Mouse (Mus musculus) liver, embryonic 11.5 days (tissue): Measurements from ENCODE around the gene Stpg1. TPM values are rescaled to one million over a fixed set of nuclear protein-coding genes. Genes with fewer than 3 reads are reported as not detected.

Experiments
- ATAC-seq: fragments of 200-750 bp; cut with Nextera tagmentation; replicated peaks from 2 replicates; pipeline ENCODE4 v1.8.0; 2017; ENCODE audit warnings: moderate number of reproducible peaks, mild to moderate bottlenecking, moderate TSS enrichment, moderate library complexity; ENCODE audit not compliant: low FRiP score
- DNase-seq: peaks from one replicate; pipeline ENCODE4 v3.0.0-alpha.2; 2017; ENCODE audit warnings: low spot score
- H3K27ac ChIP-seq: fragments of 300-500 bp; sonication (generic); 2 replicates; pipeline ENCODE4 v1.5.1; 2014; ENCODE audit warnings: mild to moderate bottlenecking, low read depth, low read length, control low read depth
- H3K27me3 ChIP-seq: fragments of 300-500 bp; sonication (generic); replicated peaks from 2 replicates; pipeline ENCODE4 v1.6.1; 2014; ENCODE audit warnings: low read length, mixed read lengths; ENCODE audit not compliant: control insufficient read depth, insufficient read depth
- H3K36me3 ChIP-seq: fragments of 300-500 bp; sonication (generic); 2 replicates; pipeline ENCODE4 v1.6.1; 2014; ENCODE audit warnings: mild to moderate bottlenecking, low read length, moderate library complexity, mixed read lengths; ENCODE audit not compliant: control insufficient read depth, insufficient read depth
- H3K4me1 ChIP-seq: fragments of 300-500 bp; sonication (generic); replicated peaks from 2 replicates; pipeline ENCODE4 v1.6.1; 2014; ENCODE audit warnings: low read length, mixed read lengths; ENCODE audit not compliant: control insufficient read depth, insufficient read depth
- H3K4me2 ChIP-seq: fragments of 300-500 bp; sonication (generic); 2 replicates; pipeline ENCODE4 v1.6.1; 2014; ENCODE audit warnings: mild to moderate bottlenecking, control low read depth, moderate library complexity
- H3K4me3 ChIP-seq: fragments of 300-500 bp; sonication (generic); 2 replicates; pipeline ENCODE4 v1.5.1; 2014; ENCODE audit warnings: low read depth, low read length, control low read depth
- H3K9ac ChIP-seq: fragments of 300-500 bp; sonication (generic); 2 replicates; pipeline ENCODE4 v1.6.1; 2014; ENCODE audit warnings: low read depth, low read length, control low read depth
- H3K9me3 ChIP-seq: fragments of 300-500 bp; sonication (generic); 2 replicates; pipeline ENCODE4 v1.6.1; 2016; ENCODE audit warnings: low read length, inconsistent platforms, mixed read lengths; ENCODE audit not compliant: control insufficient read depth
- WGBS: fragments of 180-500 bp; shearing (Covaris S2); extraction: QIAGEN DNeasy Blood & Tissue Kit; methylation state at CpG from one replicate; pipeline ENCODE4 v1.1.7; 2014; 5-methylcytosine and 5-hydroxymethylcytosine counted together
- polyA plus RNA-seq: library from polyadenylated mRNA; unstranded; fragments of >200 nt; fragmentation: Nextera tagmentation; extraction: Ambion mirVana; gene quantifications from 2 replicates; pipeline ENCODE4 v1.2.1, GENCODE M21; 2014

Gene Stpg1
- polyA plus RNA-seq = 0.15 and 0.47 TPM in 2 replicates

GRCm38 (mm10) chr4:135494521-135495396, at the start of gene Stpg1, which contains the start of gene Nipal3:
Stpg1 (plus strand) TSS chr4:135494790.
Nipal3 (minus strand) TSS chr4:135495038.
- under 1% methylated on average over 53 of the region's 53 CpGs for WGBS
- H3K27ac ChIP-seq = peak within 1 kb of the TSS; percentile 36; the same call in 1 of the 2 replicates

GRCm38 (mm10) chr4:135451360-135452015, 43.1 kb upstream of the Stpg1 start:
- H3K4me1 ChIP-seq = peaks cover 13% of the 10 kb centered on the region
- no peak overlapping the region for H3K4me3 ChIP-seq
- H3K36me3 ChIP-seq = 0 out of 2 replicates have a peak, but pooled peaks cover 2% of the 10 kb centered on the region
- no peak overlapping the region for H3K27ac ChIP-seq
- 57% methylated on average over 18 of the region's 18 CpGs for WGBS
- H3K27me3 ChIP-seq = no peaks in the 10 kb centered on the region
- H3K9ac ChIP-seq = no peak overlapping the region
- ATAC-seq (no peak), DNase-seq (no peak)
- H3K9me3 ChIP-seq = no peaks in the 10 kb centered on the region
- peak overlapping the region; percentile 3; the same call in 1 of the 2 replicates for H3K4me2 ChIP-seq

More at GRCm38 (mm10) chr4:135494521-135495396, at the start of gene Stpg1, which contains the start of gene Nipal3:
- H3K9me3 ChIP-seq = no peaks in the 10 kb centered on the region
- peak; percentile 82 for DNase-seq
- peak within 1 kb of the TSS; percentile 71 for H3K9ac ChIP-seq
- no peaks in the 10 kb centered on the region for H3K36me3 ChIP-seq
- H3K4me1 ChIP-seq = peaks cover 13% of the 10 kb centered on the region
- peak within 1 kb of the TSS; percentile 94 for H3K4me2 ChIP-seq
- ATAC-seq = peak; percentile 98
- peak within 1 kb of the TSS; percentile 81 for H3K4me3 ChIP-seq
- H3K27me3 ChIP-seq = no peaks in the 10 kb centered on the region

GRCm38 (mm10) chr4:135453164-135453563, 41.4 kb upstream of the Stpg1 start:
- H3K27me3 ChIP-seq = no peaks in the 10 kb centered on the region
- H3K4me1 ChIP-seq = peaks cover 13% of the 10 kb centered on the region
- DNase-seq (no peak), ATAC-seq (no peak)
- H3K9me3 ChIP-seq = no peaks in the 10 kb centered on the region
- 64% methylated on average over 6 of the region's 6 CpGs for WGBS
- H3K4me3 ChIP-seq = no peak overlapping the region
- H3K4me2 ChIP-seq = no peak overlapping the region
- 0 out of 2 replicates have a peak, but pooled peaks cover 2% of the 10 kb centered on the region for H3K36me3 ChIP-seq
- H3K27ac ChIP-seq = no peak overlapping the region
- no peak overlapping the region for H3K9ac ChIP-seq

GRCm38 (mm10) chr4:135453572-135453971, 41.0 kb upstream of the Stpg1 start:
- Histone ChIP-seq H3K27me3 (no peaks in the 10 kb centered on the region), H3K27ac (no peak overlapping the region), H3K36me3 (0 out of 2 replicates have a peak, but pooled peaks cover 2% of the 10 kb centered on the region), H3K4me3 (no peak overlapping the region), H3K4me2 (no peak overlapping the region), H3K4me1 (peaks cover 13% of the 10 kb centered on the region), H3K9me3 (no peaks in the 10 kb centered on the region), H3K9ac (0 out of 2 replicates have a peak overlapping the region, but pooled peaks have one; percentile 9)
- WGBS = 79% methylated on average over 12 of the region's 12 CpGs
- DNase-seq = no peak
- no peak for ATAC-seq

GRCm38 (mm10) chr4:135463406-135463805, 31.2 kb upstream of the Stpg1 start:
- Histone ChIP-seq H3K9me3 (no peaks in the 10 kb centered on the region), H3K4me2 (no peak overlapping the region), H3K36me3 (no peaks in the 10 kb centered on the region), H3K4me3 (no peak overlapping the region), H3K27ac (no peak overlapping the region), H3K4me1 (no peaks in the 10 kb centered on the region), H3K27me3 (no peaks in the 10 kb centered on the region), H3K9ac (no peak overlapping the region)
- DNase-seq (no peak), ATAC-seq (no peak)
- 89% methylated on average over 11 of the region's 11 CpGs for WGBS

GRCm38 (mm10) chr4:135477851-135478250, 16.7 kb upstream of the Stpg1 start:
- peaks cover 4% of the 10 kb centered on the region; the same call in 1 of the 2 replicates for H3K4me1 ChIP-seq
- DNase-seq (no peak), ATAC-seq (no peak)
- 81% methylated on average over 10 of the region's 10 CpGs for WGBS
- no peak overlapping the region for H3K27ac ChIP-seq
- H3K9me3 ChIP-seq = no peaks in the 10 kb centered on the region
- no peak overlapping the region for H3K4me2 ChIP-seq
- H3K9ac ChIP-seq = no peak overlapping the region
- no peak overlapping the region for H3K4me3 ChIP-seq
- H3K36me3 ChIP-seq = no peaks in the 10 kb centered on the region
- no peaks in the 10 kb centered on the region for H3K27me3 ChIP-seq

GRCm38 (mm10) chr4:135480370-135480769, 14.2 kb upstream of the Stpg1 start:
- Histone ChIP-seq H3K4me3 (no peak overlapping the region), H3K27me3 (no peaks in the 10 kb centered on the region), H3K4me2 (no peak overlapping the region), H3K36me3 (no peaks in the 10 kb centered on the region), H3K4me1 (peaks cover 9% of the 10 kb centered on the region; the same call in 1 of the 2 replicates), H3K27ac (no peak overlapping the region), H3K9ac (no peak overlapping the region), H3K9me3 (no peaks in the 10 kb centered on the region)
- ATAC-seq (no peak), DNase-seq (no peak)
- WGBS = 70% methylated on average over 9 of the region's 9 CpGs

GRCm38 (mm10) chr4:135485086-135485485, 9.5 kb upstream of the Stpg1 start:
- no peak for DNase-seq
- no peak overlapping the region for H3K4me3 ChIP-seq
- 76% methylated on average over 10 of the region's 10 CpGs for WGBS
- H3K9ac ChIP-seq = no peak overlapping the region
- H3K27ac ChIP-seq = no peak overlapping the region
- H3K9me3 ChIP-seq = no peaks in the 10 kb centered on the region
- no peaks in the 10 kb centered on the region for H3K36me3 ChIP-seq
- no peaks in the 10 kb centered on the region for H3K27me3 ChIP-seq
- no peak overlapping the region for H3K4me2 ChIP-seq
- no peak for ATAC-seq
- H3K4me1 ChIP-seq = peaks cover 9% of the 10 kb centered on the region; the same call in 1 of the 2 replicates
